Comparison of ENCODE assay signal across 30 mouse cellular contexts in the genomic region with DNA sequence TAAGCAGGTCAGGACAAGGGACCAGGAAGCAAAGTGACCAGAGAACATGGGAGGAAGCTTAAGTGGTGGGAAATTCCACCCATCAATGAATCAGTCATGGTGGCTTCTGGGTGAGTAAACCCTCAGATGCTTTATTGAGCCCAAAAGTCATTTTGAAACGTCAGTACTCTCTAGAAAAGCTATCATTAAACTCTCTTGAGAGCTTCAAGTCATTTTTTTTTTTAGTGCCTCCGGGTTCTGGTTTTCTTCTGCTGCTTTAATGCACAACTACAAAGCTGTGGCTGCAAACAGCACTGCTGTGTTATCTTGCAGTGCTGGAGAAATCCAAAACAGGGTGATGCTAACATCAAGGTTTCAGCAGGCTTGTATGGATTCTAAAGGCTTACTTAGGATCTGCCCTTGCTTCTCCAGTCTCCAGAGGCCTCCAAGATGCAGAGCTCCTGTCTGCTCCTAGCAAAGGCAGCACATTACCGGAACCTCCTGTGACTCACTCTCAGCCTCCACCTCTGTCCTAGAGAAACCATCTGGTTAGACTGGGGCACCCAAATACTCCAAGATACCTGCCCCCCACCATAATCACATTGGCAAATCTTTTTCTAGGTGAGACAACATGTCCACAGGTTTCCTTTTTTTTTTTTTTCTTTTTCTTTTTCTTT.
"Had no signal": no experiment of that assay in that cellular context is flagged by ENCODE, and none has a peak within 500 bp of the region (broad histone marks: within the 10 kb centered on the region; RNA-seq: fewer than 3 reads in every experiment).

No protein-coding gene starts in this region.

- ATAC-seq: hindbrain, embryonic 16.5 days; inflammation-experienced regulatory T-cells, adult 6 months; intestine, embryonic 15.5 days; intestine, postnatal 0 days; liver, postnatal 0 days had no signal

- H3K4me3 ChIP-seq: gastrocnemius, adult 2 months; heart, embryonic 13.5 days; heart, embryonic 15.5 days; hindbrain, embryonic 10.5 days; hindbrain, embryonic 12.5 days; intestine, embryonic 15.5 days; limb, embryonic 10.5 days; limb, embryonic 12.5 days; liver, embryonic 13.5 days; liver, embryonic 15.5 days had no signal

- H3K27ac ChIP-seq: gastrocnemius, adult 2 months; heart, embryonic 13.5 days; heart, embryonic 15.5 days; hindbrain, embryonic 10.5 days; hindbrain, embryonic 12.5 days; hindbrain, embryonic 14.5 days; intestine, embryonic 15.5 days; kidney, postnatal 0 days; limb, embryonic 10.5 days; limb, embryonic 12.5 days; liver, embryonic 13.5 days; liver, embryonic 15.5 days had no signal

- H3K27me3 ChIP-seq: heart, embryonic 13.5 days; heart, embryonic 15.5 days; hindbrain, embryonic 12.5 days; intestine, embryonic 15.5 days; limb, embryonic 12.5 days; liver, embryonic 13.5 days; liver, embryonic 15.5 days had no signal

- H3K4me2 ChIP-seq: heart, embryonic 11.5 days; heart, embryonic 13.5 days; heart, embryonic 15.5 days; hindbrain, embryonic 12.5 days; hindbrain, embryonic 14.5 days; intestine, embryonic 15.5 days; limb, embryonic 12.5 days; liver, embryonic 11.5 days; liver, embryonic 13.5 days; liver, embryonic 15.5 days had no signal

- H3K4me1 ChIP-seq: hindbrain, embryonic 10.5 days; hindbrain, embryonic 12.5 days; intestine, embryonic 15.5 days; limb, embryonic 10.5 days; limb, embryonic 12.5 days; liver, embryonic 13.5 days; liver, embryonic 15.5 days had no signal

- H3K9ac ChIP-seq: heart, embryonic 13.5 days; heart, embryonic 15.5 days; hindbrain, embryonic 12.5 days; hindbrain, embryonic 14.5 days; intestine, embryonic 15.5 days; limb, embryonic 12.5 days; liver, embryonic 13.5 days; liver, embryonic 15.5 days; liver, postnatal 0 days had no signal

- DNase-seq: gastrocnemius, adult 2 months; gastrocnemius, postnatal 10 days; gastrocnemius, postnatal 25 days; heart, adult 18-20 months; heart, postnatal 14 days; heart, postnatal 4 days; kidney, adult 18-20 months; kidney, adult 8-10 months; kidney, postnatal 14 days; kidney, postnatal 36 days; layer of hippocampus, adult 9-11 months; layer of hippocampus, postnatal 36 days; liver; liver, embryonic 13.5 days; liver, postnatal 0 days had no signal

- H3K9me3 ChIP-seq: heart, embryonic 13.5 days; heart, embryonic 15.5 days; hindbrain, embryonic 10.5 days; hindbrain, embryonic 12.5 days; intestine, embryonic 15.5 days; limb, embryonic 10.5 days; limb, embryonic 12.5 days; liver, embryonic 13.5 days; liver, embryonic 15.5 days had no signal

- H3K36me3 ChIP-seq: heart, embryonic 13.5 days; heart, embryonic 15.5 days; hindbrain, embryonic 10.5 days; hindbrain, embryonic 12.5 days; intestine, embryonic 15.5 days; limb, embryonic 10.5 days; limb, embryonic 12.5 days; liver, embryonic 13.5 days; liver, embryonic 15.5 days had no signal
